Mouse (Mus musculus) heart, adult 2 months (tissue): ENCODE results near the gene Vmn2r19.
A peak's percentile ranks its signal among the peaks of the same experiment; 100 is the strongest.

Experiments used
- CTCF ChIP-seq: fragments of 200-600 bp; IDR thresholded peaks from 2 replicates; pipeline ENCODE4 v1.8.1; 2022; ENCODE audit warnings: antibody characterized with exemption, mild to moderate bottlenecking, moderate library complexity
- POLR2A ChIP-seq: fragments of 200-500 bp; IDR thresholded peaks from 2 replicates; pipeline ENCODE4 v1.6.1; 2011; ENCODE audit warnings: mild to moderate bottlenecking, low read depth, low read length, control low read depth; ENCODE audit not compliant: insufficient read depth

DNA sequence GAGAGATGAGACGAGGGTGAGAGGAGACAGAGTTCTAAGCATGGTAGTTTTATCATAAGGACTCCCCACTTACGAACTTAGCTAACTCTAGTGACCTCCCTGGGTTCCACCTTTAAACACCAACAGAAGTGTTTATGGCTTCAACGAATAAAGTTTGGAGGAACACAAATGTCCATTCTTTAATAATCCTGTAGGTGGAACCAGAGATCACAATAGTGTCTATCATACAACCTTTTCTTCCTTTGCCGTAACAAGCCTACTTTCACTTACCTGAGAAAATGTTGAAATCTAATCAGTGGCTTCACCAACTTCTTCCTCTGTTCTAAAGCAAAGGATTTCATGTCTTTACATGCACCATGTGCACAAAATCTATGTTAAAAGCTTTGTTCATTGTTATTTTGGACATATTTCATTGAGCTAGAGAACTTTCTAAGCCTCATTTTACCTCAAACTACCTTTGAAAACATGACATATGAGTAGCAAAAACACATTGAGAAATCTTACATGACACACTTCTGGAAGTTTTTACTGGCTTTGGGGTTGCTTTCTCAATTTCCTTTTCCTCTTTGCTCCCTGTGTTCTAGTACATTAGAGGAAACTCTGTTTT lies 46.5 kb upstream of the Vmn2r19 start, which contains the start of gene Clec4d:
- TF ChIP-seq CTCF (peak; percentile 31), POLR2A (no peak)
